Mouse (Mus musculus) embryonic fibroblast, embryonic 13.5 days (primary cell): ENCODE results near the gene Gm17720. TPM values are rescaled to one million over a fixed set of nuclear protein-coding genes. Genes with fewer than 3 reads are reported as not detected.

Experiments used
- H3K27ac ChIP-seq: 2 replicates; pipeline ENCODE4 v1.5.1; 2012; ENCODE audit warnings: low read length, control low read depth, inconsistent platforms; ENCODE audit not compliant: insufficient read depth
- H3K4me1 ChIP-seq: 2 replicates; pipeline ENCODE4 v1.6.1; 2011; ENCODE audit warnings: low read length; ENCODE audit not compliant: control insufficient read depth, insufficient read depth
- H3K4me3 ChIP-seq: 2 replicates; pipeline ENCODE4 v1.5.1; 2011; ENCODE audit warnings: mild to moderate bottlenecking, control low read depth, low read length; ENCODE audit not compliant: insufficient read depth
- CTCF ChIP-seq: IDR thresholded peaks from 2 replicates; pipeline ENCODE4 v1.5.1; 2011; ENCODE audit warnings: mild to moderate bottlenecking, control low read depth, low read length, moderate library complexity, borderline replicate concordance; ENCODE audit not compliant: insufficient read depth
- POLR2A ChIP-seq: IDR thresholded peaks from 2 replicates; pipeline ENCODE4 v1.6.1; 2011; ENCODE audit warnings: low read depth, mild to moderate bottlenecking, control low read depth, low read length, moderate library complexity
- polyA plus RNA-seq: library from polyadenylated mRNA; stranded (reverse); fragments of >200 nt; gene quantifications from 2 replicates; pipeline ENCODE4 v1.2.4, GENCODE M21; 2011; ENCODE audit warnings: low read depth; ENCODE audit not compliant: missing spikeins, insufficient read length

Gm17720 gene
- polyA plus RNA-seq, 1 experiment, result not detected

DNA sequence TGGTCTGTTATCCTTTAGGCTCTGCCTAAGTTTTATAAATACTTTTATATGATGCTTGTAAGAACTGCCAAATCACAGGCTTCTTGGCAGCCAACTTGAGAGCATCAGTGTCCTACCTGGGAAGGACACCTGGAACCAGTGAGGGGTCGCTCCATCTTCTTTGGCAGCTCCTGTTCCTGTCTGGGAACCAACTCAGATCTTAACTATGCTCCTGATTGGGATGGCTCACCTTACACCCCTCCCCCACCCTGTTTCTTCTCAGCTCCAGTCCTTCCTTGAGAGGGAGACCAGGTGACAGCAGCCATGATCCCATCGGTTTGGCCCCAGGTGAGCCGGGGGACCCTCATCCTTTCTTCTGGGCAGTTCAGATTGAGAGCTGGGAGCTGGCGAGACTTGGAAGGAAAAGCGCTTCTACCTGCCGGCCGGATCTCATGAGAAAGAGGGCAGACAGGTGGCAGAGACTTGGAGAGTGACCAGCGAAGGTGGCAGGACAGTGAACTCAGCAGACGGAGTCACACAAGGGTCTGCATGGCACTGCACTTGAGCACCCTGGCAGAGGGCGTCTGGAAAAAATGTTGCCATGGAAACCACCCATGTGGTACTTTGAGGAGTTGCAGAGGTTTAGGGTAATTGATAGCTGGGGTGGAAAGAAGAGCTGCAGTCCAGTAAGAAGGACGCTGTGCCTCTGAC, 20.0 kb downstream of the Gm17720 start:
- no peak for TF ChIP-seq POLR2A
- TF ChIP-seq CTCF, result no peak

DNA sequence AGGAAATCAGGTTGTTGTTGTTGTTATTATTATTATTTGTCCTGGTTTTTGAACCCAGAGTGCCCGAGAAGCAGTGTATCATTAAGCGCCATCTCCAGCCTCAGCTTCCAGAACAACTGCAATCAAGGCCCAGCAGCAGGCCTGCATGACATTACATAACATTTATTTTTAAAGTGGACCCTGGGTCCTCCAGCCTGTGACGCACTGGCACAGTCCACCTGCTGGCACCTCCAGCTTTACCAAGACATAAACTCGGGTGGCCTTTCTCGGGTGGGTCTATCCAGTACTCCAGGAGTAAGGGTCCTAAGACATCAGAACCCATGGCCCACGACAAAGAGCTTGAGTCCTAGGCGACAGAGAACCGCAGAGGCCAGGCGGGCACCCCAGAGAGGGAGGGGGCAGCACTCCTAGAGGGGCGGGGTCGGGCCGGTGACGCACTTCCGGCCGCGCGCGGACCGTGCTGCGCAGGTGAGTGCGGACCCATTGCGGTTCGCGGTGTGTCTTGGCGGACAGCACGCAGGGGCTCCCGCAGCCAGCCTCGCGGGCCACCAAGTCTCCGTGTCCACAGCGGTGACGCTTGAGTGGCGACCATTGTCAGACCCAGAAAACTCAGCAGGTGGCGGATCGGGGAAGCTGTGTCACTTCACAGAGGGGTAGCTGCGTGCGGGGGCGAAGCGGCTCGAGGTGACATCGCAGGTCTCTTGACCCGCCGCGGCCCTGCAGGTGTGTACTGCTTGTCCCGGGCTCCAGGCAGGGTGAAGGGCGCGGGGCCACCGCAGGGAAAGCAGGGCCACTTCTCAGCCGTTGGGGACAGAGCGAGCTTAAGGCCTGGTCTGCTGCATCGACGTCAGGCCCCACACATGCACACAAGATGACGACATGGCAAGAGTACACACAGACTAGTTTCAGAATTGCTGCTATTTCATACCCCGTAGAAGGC, 23.0 kb downstream of the Gm17720 start, which contains the start of gene Zfp612:
Gene Zfp612, plus strand, starts transcription at position 465 of the 940 bp plus-strand sequence.
- Histone ChIP-seq H3K27ac (no peak within 1 kb of the TSS), H3K4me3 (peak within 1 kb of the TSS; percentile 61), H3K4me1 (no peaks in the 10 kb centered on the region)
- TF ChIP-seq CTCF, result no peak
- peak; percentile 46; the same call in 1 of the 2 replicates for TF ChIP-seq POLR2A

More for the DNA sequence above, 20.0 kb downstream of the Gm17720 start:
- Histone ChIP-seq H3K4me1 (no peaks in the 10 kb centered on the region), H3K4me3 (no peak overlapping the region), H3K27ac (no peak overlapping the region)

DNA sequence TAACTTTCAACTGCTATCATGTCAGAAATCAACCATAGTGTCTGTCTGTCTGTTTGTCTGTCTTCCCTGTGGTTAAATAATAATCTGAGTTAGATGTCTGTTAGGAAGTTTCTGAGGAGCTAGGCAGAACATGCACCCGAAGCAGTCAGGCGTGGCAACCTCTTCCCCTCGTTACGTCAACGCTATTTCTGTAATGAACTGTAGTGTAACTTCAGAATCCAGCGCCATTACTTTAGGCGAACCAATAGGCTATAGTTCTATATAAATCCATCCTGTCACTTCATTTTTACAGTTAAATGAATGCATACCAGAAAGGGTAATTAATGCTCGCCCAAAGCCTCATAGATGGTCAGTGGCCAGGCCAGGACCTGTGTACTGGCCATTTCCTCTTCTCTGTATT, 28.1 kb downstream of the Gm17720 start:
- Histone ChIP-seq H3K4me3 (no peak overlapping the region), H3K27ac (no peak overlapping the region), H3K4me1 (no peaks in the 10 kb centered on the region)
- TF ChIP-seq CTCF (no peak), POLR2A (no peak)

DNA sequence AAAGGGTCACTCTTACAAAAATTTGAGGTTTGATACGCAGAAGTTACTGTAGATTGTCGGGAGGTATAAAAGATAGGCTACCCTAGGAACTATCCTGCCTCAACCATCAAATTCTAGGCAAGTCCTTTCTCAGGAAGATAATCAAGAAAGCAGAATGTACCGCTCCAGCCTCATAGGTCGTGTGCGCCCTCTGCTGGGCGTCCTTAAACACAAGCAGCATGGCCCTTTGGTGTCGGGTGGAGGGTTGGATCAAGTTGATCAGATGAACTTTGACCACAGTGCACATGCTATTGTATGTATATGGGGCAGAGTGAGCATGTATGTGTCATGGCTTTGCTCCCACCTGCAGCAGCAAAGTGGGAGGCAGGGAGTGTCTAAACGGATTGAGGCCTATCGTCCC, 31.0 kb downstream of the Gm17720 start:
- H3K4me1 ChIP-seq, result no peaks in the 10 kb centered on the region
- no peak overlapping the region for H3K4me3 ChIP-seq
- H3K27ac ChIP-seq, result no peak overlapping the region
- TF ChIP-seq POLR2A (no peak), CTCF (peak; percentile 94)

DNA sequence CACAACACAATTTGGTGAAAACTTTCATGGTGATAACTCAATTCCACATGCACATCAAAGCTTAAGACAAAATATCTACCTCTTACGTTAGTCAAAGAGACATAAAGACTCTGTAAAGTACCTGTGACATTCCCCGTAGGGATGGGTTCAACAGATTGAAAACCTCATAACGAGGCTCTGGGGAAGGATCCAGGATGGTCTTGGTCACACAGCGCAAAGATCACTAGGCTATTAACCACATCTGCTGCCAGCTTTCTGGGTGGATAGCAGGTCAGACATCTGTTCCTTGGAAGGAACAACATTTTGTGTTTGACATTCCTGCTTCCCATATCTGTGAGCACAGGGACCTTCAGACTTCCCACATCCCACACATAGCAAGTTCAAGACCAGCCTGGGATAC, 32.8 kb downstream of the Gm17720 start:
- TF ChIP-seq POLR2A (no peak), CTCF (no peak)
- H3K27ac ChIP-seq, result no peak overlapping the region
- H3K4me1 ChIP-seq, result no peaks in the 10 kb centered on the region
- no peak overlapping the region for H3K4me3 ChIP-seq

DNA sequence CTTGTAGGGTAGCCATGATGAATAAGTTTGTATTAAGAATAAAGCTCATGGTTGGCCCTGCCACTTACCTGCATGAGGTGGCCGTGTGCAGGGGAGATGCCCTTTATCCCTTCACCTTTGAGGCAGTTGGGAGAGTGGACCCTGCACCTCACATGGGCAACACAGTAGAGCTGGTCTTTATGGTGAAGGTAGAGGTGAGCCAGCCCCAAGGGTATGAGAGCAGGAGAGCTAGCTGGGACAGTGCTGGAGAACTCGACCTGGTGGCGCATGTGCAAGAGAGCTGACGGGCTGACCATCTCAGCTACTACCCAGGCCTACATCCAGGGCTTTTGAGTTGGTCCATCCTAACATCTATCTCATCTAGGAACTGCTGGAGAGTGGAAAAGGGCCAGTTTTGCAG, 36.9 kb downstream of the Gm17720 start:
- no peak for TF ChIP-seq POLR2A
- TF ChIP-seq CTCF, result no peak
- Histone ChIP-seq H3K4me3 (no peak overlapping the region), H3K27ac (no peak overlapping the region), H3K4me1 (no peaks in the 10 kb centered on the region)

DNA sequence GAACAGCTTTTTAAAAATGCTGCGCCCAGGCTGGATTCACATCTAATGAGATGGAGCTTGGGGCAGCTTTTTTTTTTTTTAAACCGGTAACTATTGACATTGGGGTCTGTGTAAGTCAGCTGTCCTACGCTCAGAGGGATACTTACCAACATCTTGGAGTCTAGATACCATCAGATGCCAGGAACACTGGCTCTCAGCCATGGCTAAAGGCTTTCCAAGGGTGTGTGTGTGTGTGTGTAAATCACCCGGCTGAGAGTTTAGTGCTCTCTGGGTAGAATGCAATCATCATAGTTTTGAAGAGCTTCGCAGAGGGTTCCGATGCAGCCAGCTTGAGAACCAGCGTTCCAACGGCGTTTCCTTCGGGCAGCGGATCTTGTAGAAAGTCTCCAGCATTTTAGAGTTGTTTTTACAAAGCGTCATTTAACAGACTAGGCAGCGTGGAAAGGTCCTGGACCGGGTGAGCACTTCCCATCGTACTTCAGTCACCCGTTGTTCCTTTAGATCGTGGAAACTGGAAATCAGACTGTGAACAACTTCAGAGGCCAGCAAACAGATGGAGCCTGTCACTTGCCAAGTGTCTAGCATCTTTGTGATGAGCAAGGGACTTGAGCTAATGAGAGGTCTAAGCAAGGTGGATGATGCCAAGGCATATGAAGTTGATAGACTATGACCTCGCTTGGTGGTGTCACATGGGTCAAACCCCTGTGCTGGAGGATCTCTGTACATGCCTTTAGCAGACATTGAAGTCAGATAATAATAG, 37.8 kb downstream of the Gm17720 start:
- Histone ChIP-seq H3K27ac (no peak overlapping the region), H3K4me3 (no peak overlapping the region), H3K4me1 (no peaks in the 10 kb centered on the region)
- TF ChIP-seq POLR2A (no peak), CTCF (no peak)

DNA sequence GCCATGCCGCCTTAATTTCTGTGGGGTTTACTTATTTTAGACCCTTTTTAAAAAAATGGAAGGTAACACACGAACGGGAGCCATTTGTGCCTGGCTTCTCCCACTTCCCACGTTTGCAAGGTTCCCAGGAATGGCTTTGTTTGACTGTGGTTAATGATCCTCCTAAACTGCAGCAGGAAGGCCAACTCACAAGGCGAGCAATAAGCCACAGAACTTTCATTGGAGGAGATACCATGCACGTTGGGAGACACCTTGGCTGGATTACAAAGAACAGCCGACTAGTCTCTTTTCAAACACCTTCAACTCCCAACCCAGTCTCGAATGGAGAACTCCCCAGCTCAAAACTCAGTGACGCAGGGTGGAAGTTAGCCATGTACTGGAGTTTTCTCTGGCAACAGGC, 38.4 kb downstream of the Gm17720 start:
- H3K27ac ChIP-seq, result no peak overlapping the region

DNA sequence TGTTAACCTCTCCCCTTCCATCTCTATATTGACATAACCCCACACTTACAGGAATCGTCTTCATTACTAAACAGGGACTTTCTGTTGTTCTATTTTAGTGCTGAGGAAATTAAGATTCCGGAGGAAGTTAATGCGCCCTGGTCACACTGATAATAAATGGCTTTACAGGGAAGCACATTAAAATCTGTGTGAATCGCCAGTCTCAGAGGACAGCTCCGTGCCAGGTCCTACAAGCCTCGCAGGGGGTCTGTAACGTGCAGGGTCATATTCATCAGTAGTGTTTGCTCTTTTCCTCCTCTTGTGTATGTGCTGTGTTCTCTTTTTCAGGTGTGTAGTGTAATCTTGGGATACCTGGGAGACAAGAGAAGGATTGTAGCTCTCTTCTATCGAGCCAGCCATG, 44.3 kb downstream of the Gm17720 start:
- Histone ChIP-seq H3K4me3 (no peak overlapping the region), H3K27ac (no peak overlapping the region), H3K4me1 (no peaks in the 10 kb centered on the region)
- no peak for TF ChIP-seq POLR2A
- no peak for TF ChIP-seq CTCF

More for the DNA sequence above, 38.4 kb downstream of the Gm17720 start:
- H3K4me1 ChIP-seq, result no peaks in the 10 kb centered on the region
- TF ChIP-seq POLR2A (no peak), CTCF (no peak)
- H3K4me3 ChIP-seq, result no peak overlapping the region
